Mouse (Mus musculus): Measurements from ENCODE around the gene Erbin. TPM values are rescaled to one million over a fixed set of nuclear protein-coding genes. Genes with fewer than 3 reads are reported as not detected.

Erbin gene
- polyA plus RNA-seq, 1 experiment from 2014 or later: 4.9 TPM

GRCm38 (mm10) chr13:103772917-103773316 lies 147.4 kb downstream of the Erbin start:
- WGBS (ENCODE audit: insufficient replicate concordance): 39% methylated on average over 5 of the region's 5 CpGs

GRCm38 (mm10) chr13:103770821-103771220 lies 149.5 kb downstream of the Erbin start:
- no peak for ATAC-seq (ENCODE audit: low read depth)
- Histone ChIP-seq H3K27me3 (ENCODE audit: control insufficient read depth, insufficient read depth, low read depth, low read length) (no peaks in the 10 kb centered on the region), H3K9me3 (replicated peaks; ENCODE audit: control insufficient read depth, low read length) (no peaks in the 10 kb centered on the region), H3K4me2 (ENCODE audit: low read depth, low read length) (no peak overlapping the region), H3K27ac (ENCODE audit: low read length) (no peak overlapping the region), H3K9ac (ENCODE audit: low read depth, low read length) (no peak overlapping the region), H3K4me1 (ENCODE audit: control insufficient read depth, low read depth, low read length) (peaks cover 21% of the 10 kb centered on the region), H3K4me3 (ENCODE audit: low read depth, low read length) (no peak overlapping the region), H3K36me3 (ENCODE audit: control insufficient read depth, insufficient read depth) (0 out of 2 replicates have a peak, but pooled peaks cover 4% of the 10 kb centered on the region)

More at GRCm38 (mm10) chr13:103772917-103773316, 147.4 kb downstream of the Erbin start:
- no peak for ATAC-seq (ENCODE audit: low read depth)
- peaks cover 21% of the 10 kb centered on the region for H3K4me1 ChIP-seq (ENCODE audit: control insufficient read depth, low read depth, low read length)
- peak overlapping the region; percentile 81 for H3K4me2 ChIP-seq (ENCODE audit: low read depth, low read length)
- H3K9me3 ChIP-seq (replicated peaks; ENCODE audit: control insufficient read depth, low read length): no peaks in the 10 kb centered on the region
- no peak overlapping the region for H3K27ac ChIP-seq (ENCODE audit: low read length)
- H3K4me3 ChIP-seq (ENCODE audit: low read depth, low read length): peak overlapping the region; percentile 87
- H3K27me3 ChIP-seq (ENCODE audit: control insufficient read depth, insufficient read depth, low read depth, low read length): no peaks in the 10 kb centered on the region
- H3K36me3 ChIP-seq (ENCODE audit: control insufficient read depth, insufficient read depth): no peaks in the 10 kb centered on the region
- H3K9ac ChIP-seq (ENCODE audit: low read depth, low read length): peak overlapping the region; percentile 57

Other genes starting within 250 kb of the Erbin start
- gene Srek1, start 145.9 kb downstream of the Erbin start, polyA plus RNA-seq (2015; fragmentation: Nextera tagmentation; extraction: Ambion mirVana): 17.3 and 17.6 TPM in 2 replicates
- 14.4 and 18.3 TPM in 2 replicates for gene Nln, start 189.1 kb upstream of the Erbin start, polyA plus RNA-seq (2015; fragmentation: Nextera tagmentation; extraction: Ambion mirVana)
- 0.53 and 0.54 TPM in 2 replicates for gene Sgtb, start 189.2 kb upstream of the Erbin start, polyA plus RNA-seq (2015; fragmentation: Nextera tagmentation; extraction: Ambion mirVana)